ENCODE assay signal across 17 mouse cellular contexts in the genomic region with DNA sequence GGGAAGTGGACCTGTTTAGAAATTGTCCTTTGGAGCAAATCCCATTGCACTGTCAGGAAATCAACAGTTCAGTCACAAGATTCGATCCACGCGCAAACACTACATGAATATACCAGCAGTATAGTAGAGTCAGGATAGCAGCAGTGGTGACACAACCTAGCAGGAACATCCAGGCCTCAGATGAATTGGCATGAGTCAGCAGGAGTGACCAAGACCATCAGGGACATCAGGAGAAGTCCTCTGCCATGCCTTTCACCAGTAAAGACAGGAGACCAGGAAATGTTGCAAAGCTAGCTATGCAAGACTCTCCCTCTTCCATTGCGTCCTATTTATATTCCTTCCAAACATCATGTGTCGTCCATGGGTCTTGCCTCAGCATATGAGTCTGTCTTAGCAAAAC.
"Had no signal": no experiment of that assay in that cellular context is flagged by ENCODE, and none has a peak within 500 bp of the region (broad histone marks: within the 10 kb centered on the region; RNA-seq: fewer than 3 reads in every experiment).

No protein-coding gene starts in this region.

- H3K36me3 ChIP-seq: liver, embryonic 13.5 days; liver, embryonic 15.5 days; lung, embryonic 15.5 days; midbrain, embryonic 13.5 days; midbrain, embryonic 15.5 days; neural tube, embryonic 12.5 days; stomach, embryonic 15.5 days had no signal

- H3K4me3 ChIP-seq: liver, embryonic 13.5 days; liver, embryonic 15.5 days; lung, embryonic 15.5 days; midbrain, embryonic 13.5 days; midbrain, embryonic 15.5 days; neural tube, embryonic 12.5 days; stomach, embryonic 15.5 days had no signal

- DNase-seq: liver, embryonic 13.5 days; liver, postnatal 0 days; lung, adult 2 months; lung, postnatal 4 days; right cerebral cortex, postnatal 14 days; thymus, adult 2 months; thymus, postnatal 25 days; thymus, postnatal 4 days had no signal

- ATAC-seq: liver, postnatal 0 days; lung, postnatal 0 days; midbrain, embryonic 13.5 days; midbrain, embryonic 15.5 days had no signal

- H3K27me3 ChIP-seq: liver, embryonic 13.5 days; liver, embryonic 15.5 days; lung, embryonic 15.5 days; midbrain, embryonic 13.5 days; midbrain, embryonic 15.5 days; neural tube, embryonic 12.5 days; stomach, embryonic 15.5 days had no signal

- H3K9ac ChIP-seq: liver, embryonic 13.5 days; liver, embryonic 15.5 days; liver, postnatal 0 days; lung, embryonic 15.5 days; midbrain, embryonic 13.5 days; midbrain, embryonic 15.5 days; neural tube, embryonic 12.5 days; stomach, embryonic 15.5 days had no signal

- H3K27ac ChIP-seq: liver, embryonic 13.5 days; liver, embryonic 15.5 days; lung, embryonic 15.5 days; midbrain, embryonic 13.5 days; midbrain, embryonic 15.5 days; neural tube, embryonic 12.5 days; stomach, embryonic 15.5 days; stomach, postnatal 0 days had no signal

- H3K4me2 ChIP-seq: liver, embryonic 13.5 days; liver, embryonic 15.5 days; lung, embryonic 15.5 days; midbrain, embryonic 11.5 days; midbrain, embryonic 13.5 days; midbrain, embryonic 15.5 days; neural tube, embryonic 12.5 days; stomach, embryonic 15.5 days had no signal

- H3K4me1 ChIP-seq: liver, embryonic 13.5 days; liver, embryonic 15.5 days; lung, embryonic 15.5 days; midbrain, embryonic 13.5 days; midbrain, embryonic 15.5 days; neural tube, embryonic 12.5 days had no signal

- H3K9me3 ChIP-seq: liver, embryonic 13.5 days; liver, embryonic 15.5 days; lung, embryonic 15.5 days; midbrain, embryonic 13.5 days; midbrain, embryonic 15.5 days; neural tube, embryonic 12.5 days; stomach, embryonic 15.5 days had no signal
